Mouse (Mus musculus): ENCODE results near the gene Ndrg4. TPM values are rescaled to one million over a fixed set of nuclear protein-coding genes. Genes with fewer than 3 reads are reported as not detected.
"Not testable (repeated sequence)": the region's sequence is repeated elsewhere in the genome, so short reads cannot be mapped to it uniquely, and the experiment has no call there.

The Ndrg4 gene
- polyA plus RNA-seq, 1 experiment from 2014 or later, result 0.48 TPM

DNA sequence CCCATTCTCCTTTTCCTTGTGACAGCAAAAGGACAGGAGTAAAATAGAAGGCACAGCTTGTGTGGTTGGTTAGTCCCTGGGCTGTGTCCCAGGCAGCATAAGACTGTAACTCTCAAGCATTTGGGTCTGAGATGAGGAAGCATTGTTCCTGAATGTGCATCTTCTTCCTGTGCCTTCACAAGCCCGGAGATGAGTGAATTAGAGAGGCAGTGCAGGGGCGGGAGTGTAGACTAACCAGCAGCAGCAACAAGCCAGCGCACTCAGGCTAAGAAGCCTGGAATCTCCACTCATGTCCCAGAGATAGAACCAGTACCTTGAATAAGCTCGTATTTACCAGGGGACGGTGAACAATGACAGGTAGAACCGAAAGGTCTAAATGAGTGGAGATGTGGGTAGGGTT is 15.2 kb upstream of the Ndrg4 start:
- no peak overlapping the region for H3K4me3 ChIP-seq (ENCODE audit: low read depth, low read length)
- DNase-seq, result no peak
- TF ChIP-seq EP300 (IDR thresholded peaks at IDR 0.05; ENCODE audit: low read depth) (no peak), CTCF (IDR thresholded peaks at IDR 0.05; ENCODE audit: low read depth) (no peak)
- no peak overlapping the region for H3K9ac ChIP-seq (replicated peaks)
- no peak overlapping the region for H3K27ac ChIP-seq (ENCODE audit: low read depth)
- WGBS (ENCODE audit: insufficient replicate concordance), result 78% methylated on average over 6 of the region's 6 CpGs
- ATAC-seq, result no peak
- no peaks in the 10 kb centered on the region for H3K36me3 ChIP-seq (replicated peaks; ENCODE audit: insufficient read depth, low read length)
- no peaks in the 10 kb centered on the region for H3K9me3 ChIP-seq (ENCODE audit: low read length)
- H3K27me3 ChIP-seq (ENCODE audit: insufficient read depth, low read length), result no peaks in the 10 kb centered on the region
- no peaks in the 10 kb centered on the region for H3K4me1 ChIP-seq (ENCODE audit: insufficient read depth)
- no peak overlapping the region for H3K4me2 ChIP-seq (ENCODE audit: low read depth, low read length)

DNA sequence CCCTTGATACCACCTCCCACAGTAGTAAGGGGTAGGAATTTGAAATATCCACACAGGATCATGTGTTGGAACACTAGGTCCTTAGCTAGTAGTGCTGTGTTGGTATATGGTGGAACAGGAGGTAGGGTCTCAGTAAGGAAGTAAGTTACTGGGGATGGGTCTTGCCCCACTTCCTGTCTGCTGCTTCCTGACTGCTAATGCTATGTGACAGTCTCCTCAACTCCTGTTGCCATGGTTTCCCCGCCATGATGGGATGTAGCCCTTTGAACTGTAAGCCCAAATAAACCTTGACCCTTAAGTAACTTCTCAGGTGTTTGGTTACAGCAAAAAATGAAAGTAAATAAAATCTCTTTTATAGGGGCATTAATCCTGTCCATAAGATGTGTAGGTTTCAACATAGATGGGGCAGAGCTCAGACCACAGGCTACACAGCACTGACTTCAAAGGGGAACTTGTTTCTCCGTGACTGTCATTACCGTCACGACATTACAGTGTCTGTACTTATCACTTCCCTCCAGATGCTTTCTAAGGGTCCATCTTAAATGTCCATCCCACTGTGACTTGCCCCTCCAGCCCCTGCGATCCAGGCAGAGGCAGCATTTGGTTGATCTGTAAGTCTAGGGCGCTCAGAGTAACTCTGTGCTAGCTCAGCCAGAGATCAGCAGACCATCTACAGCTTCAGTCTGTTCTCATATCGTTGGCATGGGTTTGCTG is 13.7 kb upstream of the Ndrg4 start:
- 58% methylated on average over 7 of the region's 7 CpGs for WGBS (ENCODE audit: insufficient replicate concordance)
- H3K9ac ChIP-seq (replicated peaks), result no peak overlapping the region
- no peak for ATAC-seq

DNA sequence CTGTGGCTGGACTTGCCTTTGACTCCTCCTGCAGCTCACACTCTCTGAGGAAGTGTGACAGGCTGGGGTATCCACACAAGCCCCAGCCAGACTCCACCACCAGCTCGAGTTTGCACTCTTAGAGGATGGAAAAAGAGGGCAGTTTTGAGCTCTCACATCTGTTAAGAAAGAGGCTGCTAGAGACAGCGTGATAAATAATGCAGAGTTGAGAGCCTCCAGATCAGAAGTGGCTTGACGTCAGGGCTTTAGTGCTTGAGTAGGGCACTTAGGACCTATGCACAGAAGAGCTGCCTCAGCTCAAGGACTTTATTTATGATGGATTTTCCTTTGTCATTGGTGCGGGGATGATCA is 13.2 kb upstream of the Ndrg4 start:
- 60% methylated on average over 4 of the region's 4 CpGs for WGBS (ENCODE audit: insufficient replicate concordance)
- Histone ChIP-seq H3K4me2 (ENCODE audit: low read depth, low read length) (no peak overlapping the region), H3K9ac (replicated peaks) (no peak overlapping the region), H3K27ac (ENCODE audit: low read depth) (no peak overlapping the region), H3K4me3 (ENCODE audit: low read depth, low read length) (no peak overlapping the region), H3K36me3 (replicated peaks; ENCODE audit: insufficient read depth, low read length) (no peaks in the 10 kb centered on the region), H3K9me3 (ENCODE audit: low read length) (no peaks in the 10 kb centered on the region), H3K27me3 (ENCODE audit: insufficient read depth, low read length) (no peaks in the 10 kb centered on the region), H3K4me1 (ENCODE audit: insufficient read depth) (no peaks in the 10 kb centered on the region)
- no peak for TF ChIP-seq EP300 (IDR thresholded peaks at IDR 0.05; ENCODE audit: low read depth)
- no peak for TF ChIP-seq CTCF (IDR thresholded peaks at IDR 0.05; ENCODE audit: low read depth)
- DNase-seq, result no peak
- ATAC-seq, result no peak

More for the DNA sequence above, 13.7 kb upstream of the Ndrg4 start:
- H3K4me1 ChIP-seq (ENCODE audit: insufficient read depth), result no peaks in the 10 kb centered on the region
- H3K27me3 ChIP-seq (ENCODE audit: insufficient read depth, low read length), result no peaks in the 10 kb centered on the region
- no peak for DNase-seq
- no peak overlapping the region for H3K27ac ChIP-seq (ENCODE audit: low read depth)
- TF ChIP-seq CTCF (IDR thresholded peaks at IDR 0.05; ENCODE audit: low read depth), result no peak
- no peak for TF ChIP-seq EP300 (IDR thresholded peaks at IDR 0.05; ENCODE audit: low read depth)
- no peak overlapping the region for H3K4me2 ChIP-seq (ENCODE audit: low read depth, low read length)
- H3K4me3 ChIP-seq (ENCODE audit: low read depth, low read length), result no peak overlapping the region
- no peaks in the 10 kb centered on the region for H3K9me3 ChIP-seq (ENCODE audit: low read length)
- no peaks in the 10 kb centered on the region for H3K36me3 ChIP-seq (replicated peaks; ENCODE audit: insufficient read depth, low read length)

DNA sequence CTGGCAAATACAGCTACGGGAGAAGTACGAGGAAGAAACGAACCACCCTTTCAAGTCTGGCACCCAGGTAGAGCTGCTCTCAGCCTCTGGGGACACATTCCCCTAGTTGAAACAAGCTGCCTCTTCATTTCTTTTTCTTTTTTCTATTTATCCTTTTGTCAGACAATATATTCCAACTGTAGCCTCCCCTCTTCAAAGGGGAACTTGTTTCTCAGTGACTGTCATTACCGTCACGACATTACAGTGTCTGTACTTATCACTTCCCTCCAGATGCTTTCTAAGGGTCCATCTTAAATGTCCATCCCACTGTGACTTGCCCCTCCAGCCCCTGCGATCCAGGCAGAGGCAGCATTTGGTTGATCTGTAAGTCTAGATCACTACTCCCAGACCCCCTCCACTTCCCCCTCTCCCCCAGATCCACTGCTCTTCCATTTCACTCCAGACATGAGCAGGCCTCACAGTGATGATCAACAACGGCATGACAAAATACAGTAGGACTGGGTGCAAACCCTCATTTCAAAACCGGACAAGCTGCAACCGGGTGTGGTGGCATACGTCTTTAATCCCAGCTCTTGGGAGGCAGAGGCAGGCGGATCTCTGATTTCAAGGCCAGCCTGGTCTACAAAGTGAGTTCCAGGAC is 10.8 kb upstream of the Ndrg4 start:
- H3K4me1 ChIP-seq (ENCODE audit: insufficient read depth); H3K4me2 ChIP-seq (ENCODE audit: low read depth, low read length); ATAC-seq; H3K27me3 ChIP-seq (ENCODE audit: insufficient read depth, low read length); H3K4me3 ChIP-seq (ENCODE audit: low read depth, low read length); H3K27ac ChIP-seq (ENCODE audit: low read depth); H3K9ac ChIP-seq (replicated peaks); DNase-seq; H3K9me3 ChIP-seq (ENCODE audit: low read length); H3K36me3 ChIP-seq (replicated peaks; ENCODE audit: insufficient read depth, low read length): not testable (repeated sequence)
- 76% methylated on average over 11 of the region's 11 CpGs for WGBS (ENCODE audit: insufficient replicate concordance)

DNA sequence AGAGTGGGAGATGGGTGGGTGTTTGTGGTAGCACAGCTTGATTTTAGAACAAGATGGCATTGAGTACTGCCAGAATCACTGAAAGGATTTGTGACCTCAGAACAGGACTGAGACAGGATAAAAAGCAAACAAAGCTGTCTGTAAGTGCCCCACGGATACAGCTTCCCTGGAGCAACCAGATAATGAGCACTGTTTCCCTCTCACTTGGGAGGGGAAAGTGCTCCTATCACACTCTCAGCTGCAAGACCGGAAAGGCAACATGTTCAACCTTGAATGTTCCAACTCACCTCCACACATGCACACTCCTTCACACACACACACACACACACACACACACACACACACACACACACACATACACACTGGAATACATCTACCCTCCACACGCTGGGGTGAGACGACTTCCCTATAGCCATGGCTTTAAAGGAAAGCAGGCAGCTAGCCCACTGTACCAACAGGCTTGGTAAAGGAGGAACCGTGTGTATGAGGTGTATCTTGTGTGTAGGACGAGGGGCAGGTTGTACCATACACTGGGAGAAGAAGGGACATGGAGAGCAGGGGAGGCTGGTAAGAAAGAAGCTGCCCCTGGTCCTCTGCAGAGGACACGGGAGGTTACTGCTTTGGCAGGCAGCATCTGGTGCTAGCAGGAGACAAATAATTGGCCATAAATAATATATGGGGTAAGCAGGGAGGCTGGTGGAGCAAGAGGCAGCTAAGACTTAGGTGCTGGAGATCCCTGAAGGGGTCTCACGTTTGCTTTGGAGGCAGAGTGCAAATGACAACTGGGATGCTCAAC is 8.4 kb upstream of the Ndrg4 start:
- no peak for ATAC-seq
- TF ChIP-seq EP300 (IDR thresholded peaks at IDR 0.05; ENCODE audit: low read depth), result no peak
- no peak for TF ChIP-seq CTCF (IDR thresholded peaks at IDR 0.05; ENCODE audit: low read depth)
- H3K27ac ChIP-seq (ENCODE audit: low read depth), result no peak overlapping the region
- no peak overlapping the region for H3K4me2 ChIP-seq (ENCODE audit: low read depth, low read length)
- peaks cover 3% of the 10 kb centered on the region; the same call in 1 of the 2 replicates for H3K27me3 ChIP-seq (ENCODE audit: insufficient read depth, low read length)
- WGBS (ENCODE audit: insufficient replicate concordance), result 40% methylated on average over 8 of the region's 8 CpGs
- no peak overlapping the region for H3K9ac ChIP-seq (replicated peaks)
- no peak overlapping the region for H3K4me3 ChIP-seq (ENCODE audit: low read depth, low read length)
- H3K9me3 ChIP-seq (ENCODE audit: low read length), result no peaks in the 10 kb centered on the region
- H3K4me1 ChIP-seq (ENCODE audit: insufficient read depth), result no peaks in the 10 kb centered on the region
- no peak for DNase-seq
- H3K36me3 ChIP-seq (replicated peaks; ENCODE audit: insufficient read depth, low read length), result no peaks in the 10 kb centered on the region

DNA sequence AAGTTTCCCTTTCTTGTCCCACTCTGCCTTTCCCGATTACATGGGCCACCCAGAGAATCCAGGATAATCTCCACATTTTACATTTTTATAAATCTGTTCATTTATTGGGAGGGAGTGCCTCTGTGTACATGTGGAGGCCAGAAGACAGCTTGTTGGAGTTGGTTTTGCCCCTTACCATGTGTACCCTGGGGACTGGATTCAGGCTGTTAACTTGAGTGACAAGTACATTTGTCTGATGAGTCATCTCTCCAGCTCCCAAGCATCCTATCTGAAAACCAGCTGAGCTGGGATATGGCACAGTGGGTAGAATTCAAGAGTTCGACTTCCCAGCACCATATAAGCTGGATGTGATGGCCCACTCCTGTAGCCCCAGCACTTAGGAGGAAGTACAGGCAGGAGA is 6.8 kb upstream of the Ndrg4 start:
- H3K9ac ChIP-seq (replicated peaks), result no peak overlapping the region
- TF ChIP-seq CTCF (IDR thresholded peaks at IDR 0.05; ENCODE audit: low read depth), result no peak
- TF ChIP-seq EP300 (IDR thresholded peaks at IDR 0.05; ENCODE audit: low read depth), result no peak
- H3K4me3 ChIP-seq (ENCODE audit: low read depth, low read length), result no peak overlapping the region
- no peak for DNase-seq
- WGBS (ENCODE audit: insufficient replicate concordance), result 62% methylated on average over 2 of the region's 2 CpGs
- no peaks in the 10 kb centered on the region for H3K36me3 ChIP-seq (replicated peaks; ENCODE audit: insufficient read depth, low read length)
- H3K4me2 ChIP-seq (ENCODE audit: low read depth, low read length), result no peak overlapping the region
- H3K27ac ChIP-seq (ENCODE audit: low read depth), result no peak overlapping the region
- no peak for ATAC-seq
- H3K27me3 ChIP-seq (ENCODE audit: insufficient read depth, low read length), result peaks cover 12% of the 10 kb centered on the region
- H3K4me1 ChIP-seq (ENCODE audit: insufficient read depth), result no peaks in the 10 kb centered on the region
- H3K9me3 ChIP-seq (ENCODE audit: low read length), result no peaks in the 10 kb centered on the region

Data from liver, postnatal 0 days (tissue).